Mouse (Mus musculus): ENCODE data around the gene Mbtps2. TPM values are rescaled to one million over a fixed set of nuclear protein-coding genes. Genes with fewer than 3 reads are reported as not detected.

The Mbtps2 gene
- 15.3 TPM in 2 replicates for polyA plus RNA-seq (2015; fragmentation: Nextera tagmentation; extraction: Ambion mirVana)

DNA sequence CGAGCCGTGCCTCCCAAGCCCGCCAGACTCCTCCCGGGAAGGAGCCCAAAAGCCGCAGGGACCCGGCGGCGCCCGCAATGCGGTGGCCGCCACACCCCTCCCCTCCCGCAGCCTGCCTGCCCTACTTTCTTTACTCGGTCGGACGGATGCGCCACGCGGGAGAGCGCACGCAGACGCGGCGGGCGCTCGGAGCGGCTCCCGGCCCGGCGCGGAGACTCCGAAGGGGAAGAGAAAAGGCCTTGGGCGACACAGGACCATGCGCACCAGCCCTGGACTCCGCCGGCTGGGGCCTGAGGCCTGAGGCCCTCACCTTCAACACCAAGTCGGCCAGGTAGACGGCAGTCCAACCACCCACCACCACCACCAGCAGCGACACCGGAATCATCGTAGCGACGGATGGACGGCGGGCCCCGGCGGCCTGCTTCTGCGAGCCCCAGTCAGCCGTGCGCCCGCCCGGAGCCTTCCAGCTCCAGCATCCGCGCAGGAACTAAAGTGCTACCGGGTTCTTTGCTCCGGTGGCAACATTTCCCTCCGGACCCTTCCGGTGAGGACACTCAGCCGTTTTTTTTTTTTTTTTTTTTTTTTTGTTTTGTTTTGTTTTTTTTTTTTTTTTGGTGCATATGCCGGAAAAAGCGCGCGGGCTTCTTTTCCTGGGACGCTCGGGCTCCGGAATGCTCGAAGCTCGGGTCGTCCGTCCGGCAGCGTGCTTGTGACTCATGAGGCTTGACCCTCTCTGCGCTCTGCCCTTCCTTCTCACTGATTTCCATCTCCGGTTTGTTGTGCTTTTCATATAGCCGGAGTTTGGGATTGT lies at the start of gene Mbtps2:
TSS of gene Mbtps2 (minus strand) at position 530 of the 811 bp plus-strand sequence.
- DNase-seq (ENCODE audit: low spot score), result peak; percentile 74

DNA sequence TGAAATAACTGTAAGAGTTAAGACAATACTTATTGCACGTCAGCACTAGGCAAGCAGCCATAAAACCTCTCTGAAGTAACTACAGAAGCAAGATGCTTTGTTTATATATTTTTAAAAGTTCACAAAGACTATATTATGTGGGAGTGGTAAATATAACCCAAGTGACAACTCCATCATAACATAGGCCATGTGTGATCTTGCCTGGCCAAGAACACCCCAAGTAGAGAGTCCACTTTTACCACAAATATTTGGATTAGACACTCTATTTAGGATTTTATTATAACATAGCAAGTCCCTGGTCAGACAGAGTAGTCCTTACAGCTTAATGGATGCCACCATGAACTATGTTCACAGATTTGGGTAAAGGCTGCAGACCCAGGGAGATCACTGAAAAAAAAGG lies 47.9 kb upstream of the Mbtps2 start:
- no peak for DNase-seq (ENCODE audit: low spot score)

DNA sequence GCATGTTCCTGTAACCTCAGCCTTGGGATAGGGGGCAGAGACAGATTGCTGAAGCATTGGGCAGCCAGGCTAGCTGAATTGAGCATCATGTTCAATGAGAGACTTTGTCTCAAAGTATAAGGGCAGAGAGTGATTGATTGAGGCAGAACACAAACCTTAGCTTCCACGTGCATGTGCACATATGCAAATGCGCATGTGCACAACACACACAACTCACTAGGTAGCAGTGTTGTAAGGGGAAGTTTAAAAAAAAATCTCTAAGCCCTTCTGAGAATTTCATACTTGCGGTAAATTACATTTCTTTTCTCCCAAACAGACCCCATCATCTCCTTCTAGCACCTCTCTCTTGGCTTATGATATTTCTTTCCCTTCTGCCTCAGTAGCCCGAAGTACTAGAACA lies 46.2 kb upstream of the Mbtps2 start:
- DNase-seq (ENCODE audit: low spot score), result no peak

DNA sequence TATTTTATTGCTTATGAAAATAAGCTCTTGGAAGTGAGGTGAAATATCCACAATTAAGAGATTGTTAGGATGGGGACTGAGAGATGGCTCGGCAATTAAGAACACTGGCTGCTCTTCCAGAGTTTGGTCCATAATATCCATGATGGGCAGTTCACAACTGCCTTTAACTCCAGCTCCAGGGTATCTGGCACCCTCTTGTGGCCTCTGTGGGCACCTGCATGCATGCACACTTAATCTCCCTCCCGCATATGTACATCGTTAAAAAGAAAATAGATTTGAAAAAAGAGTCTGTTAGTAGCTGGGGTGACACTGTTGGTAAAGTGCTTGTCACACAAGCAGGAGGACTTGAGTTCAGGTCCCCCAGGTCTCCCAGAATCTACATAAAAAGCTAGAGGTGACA lies 45.8 kb upstream of the Mbtps2 start:
- DNase-seq (ENCODE audit: low spot score), result peak; percentile 23

DNA sequence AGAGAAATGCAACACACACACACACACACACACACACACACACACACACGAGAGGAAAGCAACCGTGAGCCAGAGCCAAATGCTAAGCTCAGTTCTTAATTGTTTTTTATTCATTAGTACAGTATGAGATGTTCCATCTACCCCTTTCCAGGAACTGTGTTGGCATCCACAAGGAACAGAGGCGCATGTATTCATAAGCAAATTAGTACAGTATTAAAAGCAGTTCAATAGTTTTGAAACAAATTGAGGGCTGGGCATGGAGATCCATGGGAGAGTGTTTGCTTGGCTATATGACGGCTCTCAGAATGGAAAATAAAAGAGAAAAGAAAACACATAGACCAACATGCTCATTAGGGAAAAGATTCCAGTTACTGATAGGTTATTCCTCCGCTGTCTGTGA lies 44.3 kb upstream of the Mbtps2 start:
- no peak for DNase-seq (ENCODE audit: low spot score)

DNA sequence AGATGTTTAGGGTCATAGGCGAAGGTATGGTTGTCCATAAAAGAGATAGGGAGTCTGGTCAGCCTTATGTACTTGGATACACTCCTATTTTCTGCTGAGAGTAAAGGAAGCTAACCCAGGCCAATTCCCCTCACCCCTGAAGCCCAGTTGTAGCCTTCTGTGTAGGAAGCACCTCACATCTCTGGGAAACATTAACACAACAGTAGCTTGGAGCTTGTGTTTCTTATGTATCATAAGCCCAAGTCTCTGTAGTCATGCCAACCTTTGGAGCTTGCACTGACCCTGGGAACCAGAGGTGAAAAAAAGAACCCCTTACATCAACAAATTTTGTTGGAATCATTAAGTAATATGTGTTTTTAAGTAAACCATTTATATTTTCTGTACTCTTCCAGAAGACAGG lies 38.7 kb upstream of the Mbtps2 start:
- no peak for DNase-seq (ENCODE audit: low spot score)

DNA sequence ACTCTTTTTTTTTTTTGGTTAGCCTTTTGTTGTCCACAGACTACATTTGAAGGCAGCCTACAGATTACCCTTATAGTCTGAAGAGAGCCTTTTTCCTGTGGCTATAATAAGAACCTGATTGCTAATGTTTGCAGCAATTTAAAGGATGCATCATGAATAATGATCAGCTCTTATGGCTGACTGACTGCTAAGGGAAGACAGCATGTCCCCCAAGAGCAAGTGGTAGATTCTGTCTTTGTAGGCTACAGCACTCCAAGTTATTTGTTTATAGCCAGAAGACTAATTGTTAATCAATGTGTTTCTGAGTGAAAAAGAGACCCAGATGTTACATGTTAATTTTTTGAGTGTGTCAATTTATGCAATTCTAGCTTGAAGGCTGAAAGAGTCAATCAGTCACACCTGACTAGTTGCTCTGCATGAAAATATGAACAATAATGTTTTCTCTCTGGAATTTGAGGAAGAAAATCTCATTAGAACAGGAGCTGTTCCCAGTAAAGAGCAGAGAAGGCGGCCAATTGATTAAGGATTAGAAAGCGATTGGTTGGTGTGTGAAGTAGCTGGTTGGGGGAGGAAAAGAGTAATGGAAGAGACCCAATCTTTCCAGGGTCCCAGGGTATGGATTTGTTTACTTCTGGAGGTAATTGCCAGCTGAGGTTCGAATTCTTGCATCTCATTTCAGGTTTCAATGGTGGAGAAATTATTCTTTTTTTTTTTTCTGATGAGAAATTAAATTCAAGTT lies 35.3 kb upstream of the Mbtps2 start:
- DNase-seq (ENCODE audit: low spot score), result no peak

DNA sequence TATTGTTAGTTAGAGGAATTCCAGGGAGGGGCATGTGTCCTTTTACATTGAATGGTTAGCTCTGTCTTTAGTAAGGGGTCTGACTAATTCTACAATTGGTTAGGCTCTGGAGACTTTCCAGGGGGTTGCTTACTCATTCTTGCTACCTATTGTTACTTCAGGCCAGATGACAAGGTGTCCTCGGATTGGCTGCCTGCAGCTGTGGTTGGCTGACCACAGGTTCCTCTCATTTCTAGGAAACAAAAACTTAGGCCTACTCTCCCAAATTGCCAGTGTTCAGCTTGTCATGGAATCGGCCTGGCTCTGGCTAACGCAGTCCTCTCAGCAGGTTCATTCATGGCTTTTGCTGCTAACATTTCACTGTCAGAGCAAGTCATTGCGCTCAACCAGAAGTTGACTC lies 31.8 kb upstream of the Mbtps2 start:
- no peak for DNase-seq (ENCODE audit: low spot score)

DNA sequence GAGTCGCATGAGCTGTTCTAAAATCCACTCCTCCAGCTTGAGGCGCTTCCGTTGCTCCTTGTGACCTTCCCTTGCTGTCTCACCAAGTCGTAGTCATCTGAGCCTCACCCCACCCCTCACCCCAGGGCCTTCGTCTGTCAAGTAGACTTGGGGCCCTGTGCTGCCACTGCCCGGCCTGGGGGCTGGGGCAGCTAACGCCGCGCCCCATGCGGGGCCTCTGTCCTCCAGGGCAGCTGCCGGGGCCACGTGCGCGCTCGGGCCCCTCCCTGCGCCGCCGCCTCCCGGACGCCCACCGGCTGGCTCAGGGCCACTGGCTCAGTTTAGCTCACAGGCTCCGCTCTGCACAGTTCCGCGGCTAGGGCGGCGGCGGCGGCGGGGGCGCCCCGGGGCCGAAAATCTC lies 14.4 kb upstream of the Mbtps2 start:
- DNase-seq (ENCODE audit: low spot score), result no peak

DNA sequence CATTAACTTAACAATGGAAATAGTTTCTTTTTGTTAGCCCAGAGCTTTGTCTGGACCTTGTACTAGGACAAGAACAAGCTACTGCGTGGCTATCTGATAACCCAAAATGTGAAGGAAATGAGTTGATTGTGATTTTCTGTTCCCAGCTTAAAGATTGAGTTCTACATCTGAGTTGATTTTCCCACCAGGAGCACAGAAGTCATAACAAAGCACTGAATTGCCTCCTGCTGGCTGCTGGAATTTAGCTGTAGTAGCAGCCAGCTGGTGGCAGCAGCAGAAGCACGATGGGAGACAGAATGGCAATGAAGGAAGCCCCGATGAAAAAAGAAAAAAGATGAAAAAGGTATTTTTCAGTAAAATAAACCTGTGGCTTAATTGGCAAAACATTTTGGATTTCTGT lies 2.9 kb upstream of the Mbtps2 start:
- DNase-seq (ENCODE audit: low spot score), result no peak

DNA sequence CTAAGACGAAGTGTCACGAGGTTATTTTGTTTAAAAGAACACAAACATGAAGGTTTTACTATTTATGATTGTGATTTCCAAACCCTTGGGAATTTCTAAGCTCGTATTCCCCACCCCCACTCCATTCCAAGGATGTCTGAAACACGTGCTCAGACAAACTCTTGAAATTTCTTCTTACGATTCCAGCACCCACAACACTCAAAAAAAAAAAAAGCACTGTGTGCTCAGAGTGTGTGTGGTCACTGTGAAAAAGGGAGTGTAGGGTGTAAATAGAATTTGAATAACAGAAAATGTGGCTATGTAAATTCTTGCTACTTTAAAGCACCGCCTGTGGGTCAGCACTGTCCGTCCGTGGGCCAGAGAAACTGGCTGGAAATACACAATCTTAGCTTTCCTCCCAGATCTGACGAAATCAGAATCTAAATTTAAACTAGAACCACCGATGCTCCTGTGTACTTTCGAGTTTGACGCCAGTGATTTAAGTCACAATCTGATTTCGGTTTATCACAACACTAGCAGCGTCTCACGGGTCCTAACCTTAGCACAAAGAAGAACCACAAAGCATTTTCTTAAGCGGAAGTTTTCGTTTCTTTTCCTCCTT lies 830 bp downstream of the Mbtps2 start:
- no peak for DNase-seq (ENCODE audit: low spot score)

DNA sequence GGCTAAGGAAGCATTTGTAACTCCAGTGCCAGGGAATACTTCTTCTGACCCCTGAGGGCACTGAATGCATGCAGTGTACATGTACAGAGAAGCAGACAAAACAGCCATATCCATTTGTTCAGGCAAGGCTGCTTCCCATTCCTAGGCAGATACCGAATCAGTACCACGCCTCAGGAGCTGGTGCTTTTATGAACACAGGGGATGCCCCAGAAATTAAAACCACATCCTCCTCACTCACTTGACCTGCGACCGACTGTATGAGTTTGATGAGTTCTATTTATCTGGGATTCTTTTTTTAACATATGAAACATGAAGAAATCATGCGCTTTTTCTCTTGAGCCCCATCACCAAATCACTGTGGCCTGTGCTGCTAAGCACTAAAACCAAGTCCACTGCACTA lies 1.7 kb downstream of the Mbtps2 start:
- DNase-seq (ENCODE audit: low spot score), result no peak

DNA sequence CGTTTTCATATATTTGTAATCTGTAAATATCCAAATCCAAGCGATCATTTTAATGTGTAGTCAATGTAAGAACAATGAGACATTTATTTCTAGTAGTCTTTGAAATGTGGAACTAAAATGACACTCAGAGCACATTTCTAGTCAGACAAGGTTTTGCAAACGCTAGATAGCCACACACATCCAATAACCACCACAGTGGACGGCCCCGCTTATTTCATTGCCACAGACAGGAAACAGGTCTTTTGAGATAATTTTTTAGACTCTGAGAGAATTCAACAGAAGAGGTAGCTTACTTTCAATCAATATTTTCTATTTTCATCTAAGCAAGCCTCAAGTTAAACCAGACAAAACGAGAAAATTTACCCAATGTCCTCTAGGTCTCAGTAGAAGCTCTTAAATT lies 2.6 kb downstream of the Mbtps2 start:
- DNase-seq (ENCODE audit: low spot score), result no peak

DNA sequence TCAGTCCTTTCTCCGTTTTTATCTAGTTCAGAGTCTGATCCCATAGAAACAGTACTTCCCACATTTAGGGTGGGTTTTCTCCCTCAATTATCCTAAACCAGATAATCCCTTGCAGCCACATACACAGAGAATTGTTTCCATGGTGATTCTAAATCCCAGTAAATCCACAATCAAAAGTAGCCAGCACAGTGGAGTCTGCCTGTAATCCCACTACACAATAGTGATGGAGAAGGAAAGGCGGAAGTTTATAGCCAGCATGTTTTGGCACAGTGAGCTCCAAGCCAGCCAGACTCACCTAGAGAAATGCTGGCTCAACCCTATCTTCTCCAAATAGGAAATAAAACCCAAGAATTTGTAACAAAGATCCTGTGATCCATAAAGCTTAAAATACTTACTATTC lies 3.9 kb downstream of the Mbtps2 start:
- DNase-seq (ENCODE audit: low spot score), result no peak

DNA sequence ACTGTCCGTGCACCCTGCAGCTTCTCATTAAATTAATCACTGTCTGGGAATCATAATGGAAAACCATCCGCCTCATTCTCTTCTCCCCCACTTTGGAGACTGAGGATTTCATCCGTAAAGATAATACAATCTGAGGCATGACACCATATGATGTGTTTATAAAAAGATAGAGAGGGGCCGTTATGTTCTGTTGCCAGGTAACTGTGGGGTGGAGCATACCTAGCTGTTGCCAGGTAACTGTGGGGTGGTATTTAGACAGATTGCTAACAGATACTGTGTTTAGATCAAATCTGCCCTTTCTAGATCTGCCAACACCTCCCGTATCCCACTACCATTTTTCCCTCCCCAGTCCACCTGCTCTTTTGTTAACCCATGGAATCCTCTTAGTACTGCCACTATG lies 11.5 kb downstream of the Mbtps2 start:
- DNase-seq (ENCODE audit: low spot score), result no peak

DNA sequence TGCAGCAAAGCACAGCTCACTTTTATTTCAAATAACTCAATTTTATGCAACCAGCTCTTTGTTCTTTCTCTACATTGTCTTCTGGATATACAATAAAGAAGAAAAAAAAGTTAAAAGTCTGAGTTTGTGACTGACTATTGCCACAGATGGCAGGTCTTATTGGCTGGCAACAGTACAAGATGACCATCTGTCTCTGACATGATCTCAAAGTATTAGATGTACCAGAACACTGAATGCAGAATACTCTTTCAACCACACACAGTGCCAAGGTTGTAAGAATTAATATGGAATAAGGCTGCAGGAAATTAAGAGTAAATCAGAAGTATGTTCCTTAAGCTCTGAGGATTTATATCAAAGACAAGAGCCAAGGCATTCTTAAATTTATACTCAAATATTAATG lies 12.1 kb downstream of the Mbtps2 start:
- no peak for DNase-seq (ENCODE audit: low spot score)

DNA sequence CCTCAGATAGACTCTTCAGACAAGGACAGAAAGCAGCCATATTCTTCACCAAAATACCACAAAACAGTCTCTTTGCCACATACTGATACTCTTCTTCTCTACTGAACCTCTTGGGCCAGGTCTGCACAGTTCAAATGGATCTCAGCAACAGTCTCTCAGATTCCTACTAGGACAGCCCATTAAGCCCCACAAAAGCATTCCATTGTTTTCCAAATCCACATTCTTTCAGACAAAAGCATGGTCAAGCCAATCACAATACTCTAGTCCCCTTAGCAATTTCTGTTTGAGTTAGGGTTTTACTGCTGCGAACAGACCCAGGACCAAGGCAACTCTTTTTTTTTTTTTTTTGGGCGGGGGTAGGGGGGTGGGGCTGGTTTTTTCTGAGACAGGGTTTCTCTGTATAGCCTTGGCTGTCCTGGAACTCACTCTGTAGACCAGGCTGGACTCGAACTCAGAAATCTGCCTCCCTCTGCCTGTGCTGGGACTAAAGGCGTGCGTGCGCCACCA lies 19.4 kb downstream of the Mbtps2 start:
- DNase-seq (ENCODE audit: low spot score), result no peak

DNA sequence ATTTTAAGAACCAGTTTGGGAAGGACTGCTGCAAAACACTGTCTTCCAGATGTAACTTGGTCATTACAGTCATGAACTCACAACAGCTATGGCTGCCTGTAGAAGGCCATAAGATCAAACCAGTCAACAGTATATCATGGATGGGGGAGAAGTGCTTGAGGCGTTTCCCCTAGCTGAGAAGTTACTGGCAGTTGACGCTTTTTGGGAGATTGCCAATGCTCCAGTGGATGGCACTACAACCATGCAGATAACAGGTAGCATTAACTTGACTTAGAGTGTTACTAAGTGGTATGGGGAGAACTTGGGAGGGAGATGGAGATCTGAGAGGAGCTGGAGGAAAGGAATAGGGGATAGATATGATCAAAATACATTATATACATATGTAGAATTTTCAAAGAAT lies 23.8 kb downstream of the Mbtps2 start:
- DNase-seq (ENCODE audit: low spot score), result no peak

DNA sequence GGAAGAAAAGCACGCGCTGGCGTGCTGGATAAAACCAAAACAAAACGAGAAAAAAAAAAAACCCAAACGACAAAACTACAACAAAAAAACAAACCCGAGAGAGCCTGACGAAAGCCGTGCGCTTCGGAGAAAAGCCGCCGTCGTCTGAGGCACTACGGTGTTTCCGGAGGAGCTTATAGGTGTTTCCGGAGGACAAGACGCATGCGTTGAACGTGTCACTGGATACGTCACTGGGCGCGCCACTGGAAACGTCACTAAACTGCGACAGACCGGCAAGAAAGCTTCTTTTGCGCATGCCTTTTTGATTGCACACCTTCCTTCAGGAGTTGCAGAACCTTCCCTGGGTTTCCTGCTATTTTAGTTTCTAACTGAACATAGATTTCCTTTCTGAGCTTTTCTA lies 29.7 kb downstream of the Mbtps2 start, which contains the start of gene Yy2:
TSS of gene Yy2 (minus strand) at position 146 of the 400 bp plus-strand sequence.
- no peak for DNase-seq (ENCODE audit: low spot score)

DNA sequence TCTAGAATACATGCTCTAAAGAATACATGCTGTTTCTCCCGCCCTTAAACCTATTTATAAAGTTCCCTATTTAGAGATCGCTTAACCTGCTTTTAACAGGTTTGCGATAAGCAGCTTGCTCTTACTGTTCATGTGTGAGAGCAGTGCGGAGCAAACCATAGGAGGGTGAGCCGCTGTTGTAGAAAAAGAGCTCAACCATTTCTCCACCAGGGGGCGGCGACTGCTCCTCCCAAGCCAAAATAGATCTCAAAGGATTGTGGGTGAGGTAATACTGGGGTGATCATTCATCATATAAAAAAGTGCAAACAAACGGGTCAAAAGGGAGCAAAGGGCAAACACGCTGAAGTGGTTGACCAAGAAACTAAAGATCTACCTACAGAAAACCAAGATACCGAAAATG lies 34.7 kb downstream of the Mbtps2 start:
- no peak for DNase-seq (ENCODE audit: low spot score)

DNA sequence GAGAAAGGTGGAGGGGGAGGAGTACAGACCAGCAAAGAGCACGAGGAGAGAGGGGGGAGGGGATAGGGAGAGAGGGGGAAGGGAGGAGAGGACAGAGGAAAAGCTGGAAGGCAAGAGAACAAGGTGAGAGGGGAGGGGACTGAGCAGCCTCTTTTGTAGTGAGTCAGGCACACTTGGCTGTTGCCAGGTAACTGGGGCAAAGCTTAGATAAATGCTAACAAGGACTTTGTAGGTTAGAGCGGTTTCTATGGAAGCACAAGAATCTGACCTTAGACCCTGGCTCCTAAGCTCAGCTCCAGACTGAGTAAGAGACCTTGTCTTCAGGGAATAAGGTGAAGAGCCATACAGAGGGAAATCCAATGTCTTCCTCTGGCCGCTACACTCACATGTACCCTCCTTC lies 51.4 kb downstream of the Mbtps2 start:
- DNase-seq (ENCODE audit: low spot score), result no peak

DNA sequence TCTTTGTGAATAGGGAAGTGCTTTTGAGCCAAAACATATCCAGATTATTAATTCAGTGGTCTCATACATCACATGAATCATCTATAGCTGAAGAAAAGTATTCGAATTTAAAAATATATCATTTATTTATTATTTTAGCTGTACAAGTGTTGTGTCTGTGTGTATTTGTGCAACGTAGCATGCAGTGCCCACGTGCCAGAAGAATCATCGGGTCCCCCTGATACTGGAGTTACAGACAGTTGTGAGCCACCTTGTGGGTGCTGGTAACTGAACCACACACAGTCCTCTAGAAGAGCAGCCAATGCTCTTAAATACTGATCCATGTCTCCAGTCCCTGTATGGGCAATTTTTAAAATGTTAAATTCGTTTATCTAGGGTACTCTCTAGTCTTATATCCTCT lies 92.1 kb downstream of the Mbtps2 start:
- no peak for DNase-seq (ENCODE audit: low spot score)
